Mouse (Mus musculus) megakaryocyte-erythroid progenitor cell, adult 5-6 weeks (primary cell): ENCODE measurements around the gene Cdcp2. TPM values are rescaled to one million over a fixed set of nuclear protein-coding genes. Genes with fewer than 3 reads are reported as not detected.

Source experiments
- ATAC-seq: replicated peaks from 2 replicates; pipeline ENCODE4 v1.8.0; 2016; ENCODE audit warnings: mild to moderate bottlenecking, inconsistent platforms; ENCODE audit not compliant: severe bottlenecking, poor library complexity, low FRiP score, low TSS enrichment
- total RNA-seq, 2 experiments: library from RNA; stranded (forward) in 1 of 2; stranded (reverse) in 1 of 2; fragments of 200-1000, 215-1000 nt in 1 of 2; fragments of >200 nt in 1 of 2; fragmentation: Nextera tagmentation in 1 of 2; gene quantifications; 2 replicates each; pipeline ENCODE4 v1.2.3; 2014 to 2017

Cdcp2 gene
- total RNA-seq (2014; fragmentation: Nextera tagmentation) (not detected in 2 replicates), total RNA-seq (2017) (not detected in 2 replicates)

GRCm38 (mm10) chr4:107096841-107097373 lies at the start of gene Cdcp2:
TSS of gene Cdcp2 (plus strand) at chr4:107096891.
- no peak for ATAC-seq

GRCm38 (mm10) chr4:107047806-107048205 lies 48.9 kb upstream of the Cdcp2 start:
- ATAC-seq, result no peak

- no peak for ATAC-seq
Observed at GRCm38 (mm10) chr4:107048568-107049162, 48.0 kb upstream of the Cdcp2 start.

GRCm38 (mm10) chr4:107051889-107052288 lies 44.8 kb upstream of the Cdcp2 start:
- no peak for ATAC-seq

- no peak for ATAC-seq
Observed at GRCm38 (mm10) chr4:107052962-107053553, 43.6 kb upstream of the Cdcp2 start.

- ATAC-seq, result no peak
Observed at GRCm38 (mm10) chr4:107056088-107056487, 40.6 kb upstream of the Cdcp2 start.

GRCm38 (mm10) chr4:107058346-107058745 lies 38.3 kb upstream of the Cdcp2 start:
- no peak for ATAC-seq

GRCm38 (mm10) chr4:107058781-107059180 lies 37.9 kb upstream of the Cdcp2 start:
- ATAC-seq, result no peak

- no peak for ATAC-seq
Observed at GRCm38 (mm10) chr4:107061560-107061959, 35.1 kb upstream of the Cdcp2 start.

GRCm38 (mm10) chr4:107063214-107063613 lies 33.5 kb upstream of the Cdcp2 start:
- ATAC-seq, result no peak

GRCm38 (mm10) chr4:107064394-107065098 lies 32.1 kb upstream of the Cdcp2 start:
- no peak for ATAC-seq

- ATAC-seq, result peak; percentile 98
Observed at GRCm38 (mm10) chr4:107066252-107067124, 30.2 kb upstream of the Cdcp2 start, which contains the start of the genes Mrpl37 and Cyb5rl. TSS of gene Mrpl37 (minus strand) at chr4:107066868. TSS of gene Cyb5rl (plus strand) at chr4:107066988.

- peak; percentile 51 for ATAC-seq
Observed at GRCm38 (mm10) chr4:107067151-107067840, 29.4 kb upstream of the Cdcp2 start.

- no peak for ATAC-seq
Observed at GRCm38 (mm10) chr4:107072343-107072742, 24.3 kb upstream of the Cdcp2 start.

GRCm38 (mm10) chr4:107075456-107075855 lies 21.2 kb upstream of the Cdcp2 start:
- ATAC-seq, result no peak

GRCm38 (mm10) chr4:107078894-107079293 lies 17.8 kb upstream of the Cdcp2 start:
- no peak for ATAC-seq

GRCm38 (mm10) chr4:107079716-107080115 lies 17.0 kb upstream of the Cdcp2 start:
- ATAC-seq, result no peak

GRCm38 (mm10) chr4:107082185-107082584 lies 14.5 kb upstream of the Cdcp2 start:
- no peak for ATAC-seq

GRCm38 (mm10) chr4:107083126-107083525 lies 13.6 kb upstream of the Cdcp2 start:
- no peak for ATAC-seq
